Mouse (Mus musculus) CD4-positive, CD25-positive, alpha-beta regulatory T cell, adult 4 months (primary cell): Measurements from ENCODE around the gene Sema3b. TPM values are rescaled to one million over a fixed set of nuclear protein-coding genes. Genes with fewer than 3 reads are reported as not detected.

Source experiments
- ATAC-seq: one replicate; pipeline ENCODE4 v1.8.0; 2017
- polyA plus RNA-seq, 2 experiments: library from polyadenylated mRNA; unstranded; fragments of 100-300 nt; shearing (Covaris generic); gene quantifications; one replicate each; pipeline ENCODE4 v1.2.1; 2017

The Sema3b gene
- polyA plus RNA-seq, 2 experiments from 2014 or later = not detected

GRCm38 (mm10) chr9:107632478-107632877, 23.4 kb upstream of the Sema3b start:
- no peak for ATAC-seq

GRCm38 (mm10) chr9:107631861-107632260, 22.8 kb upstream of the Sema3b start:
- ATAC-seq = no peak

GRCm38 (mm10) chr9:107631311-107631826, 22.3 kb upstream of the Sema3b start:
- no peak for ATAC-seq

- ATAC-seq = no peak
These were observed 21.5 kb upstream of the Sema3b start for GRCm38 (mm10) chr9:107630576-107630975.

- no peak for ATAC-seq
These were observed 20.9 kb upstream of the Sema3b start for GRCm38 (mm10) chr9:107629901-107630425.

GRCm38 (mm10) chr9:107629411-107629730, 20.3 kb upstream of the Sema3b start:
- ATAC-seq = no peak

- no peak for ATAC-seq
These were observed 19.8 kb upstream of the Sema3b start for GRCm38 (mm10) chr9:107628721-107629410.

- ATAC-seq = no peak
These were observed 18.6 kb upstream of the Sema3b start for GRCm38 (mm10) chr9:107627387-107628255.

GRCm38 (mm10) chr9:107626844-107627277, 17.8 kb upstream of the Sema3b start:
- peak; percentile 22 for ATAC-seq

GRCm38 (mm10) chr9:107626158-107626843, 17.3 kb upstream of the Sema3b start:
- no peak for ATAC-seq

- ATAC-seq = no peak
These were observed 16.5 kb upstream of the Sema3b start for GRCm38 (mm10) chr9:107625351-107626128.

GRCm38 (mm10) chr9:107624951-107625350, 15.9 kb upstream of the Sema3b start:
- no peak for ATAC-seq

- ATAC-seq = peak; percentile 92
These were observed 15.5 kb upstream of the Sema3b start for GRCm38 (mm10) chr9:107624539-107624938.

GRCm38 (mm10) chr9:107620954-107621353, 11.9 kb upstream of the Sema3b start:
- no peak for ATAC-seq

- ATAC-seq = no peak
These were observed 10.5 kb upstream of the Sema3b start for GRCm38 (mm10) chr9:107619546-107619879.

- ATAC-seq = no peak
These were observed 9.9 kb upstream of the Sema3b start for GRCm38 (mm10) chr9:107618778-107619545.

GRCm38 (mm10) chr9:107618098-107618497, 9.1 kb upstream of the Sema3b start:
- ATAC-seq = no peak

- ATAC-seq = no peak
These were observed 8.4 kb upstream of the Sema3b start for GRCm38 (mm10) chr9:107617461-107617860.

GRCm38 (mm10) chr9:107615035-107615434, 6.0 kb upstream of the Sema3b start:
- ATAC-seq = no peak

- peak; percentile 66 for ATAC-seq
These were observed 4.0 kb upstream of the Sema3b start for GRCm38 (mm10) chr9:107612945-107613569.
